Mouse (Mus musculus) small intestine, adult 2 months (tissue): ENCODE measurements at regions not wholly inside any gene's neighbourhood (a gene's known extent, or its start where the extent isn't known, plus 50 kb on each side); places are given as distances from the start of the nearest gene placed in this dataset.

Experiments
- CTCF ChIP-seq: fragments of 200-500 bp; IDR thresholded peaks from 2 replicates; pipeline ENCODE4 v1.5.1; 2012; ENCODE audit warnings: low read depth, mild to moderate bottlenecking, control low read depth, inconsistent platforms, low read length, moderate library complexity, mixed read lengths; ENCODE audit not compliant: insufficient replicate concordance, insufficient read length; ENCODE audit errors: extremely low read depth
- POLR2A ChIP-seq: fragments of 200-500 bp; IDR thresholded peaks from 2 replicates; pipeline ENCODE4 v1.6.1; 2012; ENCODE audit warnings: low read depth, mild to moderate bottlenecking, control low read depth, inconsistent platforms, low read length, moderate library complexity

GRCm38 (mm10) chr19:14352551-14352950 is 245.3 kb downstream of the Tle4 start:
- TF ChIP-seq CTCF (no peak), POLR2A (no peak)
